Mouse (Mus musculus) retina, embryonic 14.5 days (tissue): ENCODE measurements around the gene Asic2.

Source experiments
- DNase-seq: peaks from one replicate; pipeline ENCODE4 v3.0.0-alpha.2; 2015; ENCODE audit warnings: low spot score

Gene Asic2

DNA sequence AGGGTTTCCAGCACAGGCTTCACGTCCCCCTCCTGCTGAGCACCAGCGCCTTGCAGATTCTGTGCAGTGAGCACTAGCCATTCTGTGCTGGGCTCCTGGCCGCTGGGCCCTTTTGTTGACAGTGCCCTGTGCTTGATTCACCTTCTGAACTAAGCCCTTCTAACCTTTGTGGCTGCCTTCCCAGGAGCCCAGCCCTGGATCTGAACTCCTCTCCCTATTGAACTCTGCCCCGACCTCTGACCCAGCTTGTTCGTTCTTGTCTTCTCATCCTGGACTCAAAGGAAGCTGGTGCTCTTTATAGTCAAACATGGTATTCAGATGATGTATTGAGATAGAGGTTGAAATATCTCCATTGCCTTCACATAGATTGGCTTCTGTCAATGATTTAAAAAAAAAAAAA is 1120.1 kb downstream of the Asic2 start:
- no peak for DNase-seq

DNA sequence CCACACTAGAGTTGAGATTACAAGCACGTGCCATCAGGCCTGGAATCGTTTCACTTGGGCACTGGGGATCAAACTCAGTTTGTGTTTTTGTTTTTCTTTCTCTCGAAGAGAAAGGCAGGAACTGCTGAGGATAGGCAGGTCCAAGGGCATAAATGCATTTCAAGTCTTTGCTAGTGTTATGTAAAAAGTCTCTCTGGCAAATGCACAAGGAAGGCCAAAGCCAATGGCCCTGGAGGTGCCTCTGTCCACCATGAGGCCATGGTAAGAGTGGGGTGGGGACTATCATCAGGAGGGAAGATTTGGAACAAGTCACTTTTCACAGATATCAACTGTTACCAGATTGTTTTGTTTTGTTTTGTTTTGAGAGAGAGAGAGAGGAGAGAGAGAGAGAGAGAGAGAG is 1122.1 kb downstream of the Asic2 start:
- DNase-seq = no peak

DNA sequence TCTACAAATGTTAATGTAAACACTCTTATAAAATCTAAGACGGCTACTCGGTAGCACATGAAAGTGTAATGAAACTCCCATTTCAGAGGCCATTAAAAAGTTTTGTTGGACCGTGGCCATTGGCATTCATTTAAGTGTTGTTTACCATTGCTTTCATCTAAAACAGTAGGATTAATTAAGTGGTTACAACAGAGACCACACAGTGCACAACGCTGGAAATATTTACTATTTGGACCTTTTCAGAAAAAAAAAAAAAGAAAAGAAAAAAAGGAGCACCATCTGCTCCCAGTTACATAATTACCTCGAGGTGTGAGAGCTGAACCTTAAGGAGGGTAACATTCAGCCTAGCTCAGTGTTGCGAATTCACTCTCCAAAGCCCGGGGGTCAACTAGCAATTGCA is 1122.8 kb downstream of the Asic2 start:
- DNase-seq = no peak

DNA sequence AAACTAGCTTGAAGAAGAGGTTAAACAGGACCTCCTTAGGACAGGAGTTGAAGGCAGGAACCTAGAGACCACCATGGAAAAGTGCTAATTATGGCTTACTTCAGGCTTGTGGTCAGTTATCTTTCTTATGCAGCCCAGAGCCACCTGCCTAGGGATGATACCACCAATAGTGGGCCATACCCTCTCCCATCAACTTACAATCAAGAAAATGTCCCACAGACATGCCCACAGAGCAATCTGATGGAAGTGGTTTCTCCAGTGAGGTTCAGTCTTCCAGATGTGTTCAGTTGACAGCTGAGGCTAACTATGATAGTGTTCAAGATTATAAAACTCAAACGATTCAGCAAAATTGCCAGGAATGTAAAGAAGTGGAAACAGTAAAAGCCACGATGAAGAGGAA is 1124.8 kb downstream of the Asic2 start:
- no peak for DNase-seq

GRCm38 (mm10) chr11:80838724-80839123 is 1129.5 kb downstream of the Asic2 start:
- no peak for DNase-seq

DNA sequence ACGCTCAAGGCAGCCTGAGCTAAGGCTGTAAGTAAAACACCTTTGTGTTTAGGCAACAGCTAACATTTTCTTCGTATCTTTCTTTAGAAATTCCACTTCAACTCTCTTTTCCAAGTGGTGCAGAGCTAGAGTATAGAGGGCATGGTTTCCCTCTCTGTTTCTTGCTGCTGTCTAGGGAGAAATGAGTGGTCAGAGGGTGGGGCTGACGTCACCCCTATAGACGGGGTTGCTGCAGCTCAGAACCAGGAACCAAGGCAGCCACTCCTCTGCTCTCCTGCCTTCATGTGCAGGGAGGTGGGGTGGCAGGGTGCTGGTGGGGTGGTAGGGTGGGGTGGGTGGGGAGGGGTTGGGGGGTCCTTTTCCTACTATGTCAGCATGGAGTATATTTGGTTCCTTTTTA is 1132.4 kb downstream of the Asic2 start:
- no peak for DNase-seq

GRCm38 (mm10) chr11:80835395-80835794 is 1132.9 kb downstream of the Asic2 start:
- no peak for DNase-seq
